Mouse (Mus musculus) erythroblast, embryonic 14.5 days (primary cell): ENCODE measurements around the gene Duxbl3.
"Not testable (repeated sequence)": the region's sequence is repeated elsewhere in the genome, so short reads cannot be mapped to it uniquely, and the experiment has no call there.

ENCODE experiments used
- GATA1 ChIP-seq: IDR thresholded peaks from 2 replicates; pipeline ENCODE4 v1.6.1; 2012; ENCODE audit warnings: low read length, inconsistent platforms, mixed read lengths
- TAL1 ChIP-seq: IDR thresholded peaks from 3 replicates; pipeline ENCODE4 v1.6.1; 2012; ENCODE audit warnings: low read length, inconsistent platforms, mixed read lengths

GRCm38 (mm10) chr14:26257756-26258617 is at the start of gene Duxbl3:
- TF ChIP-seq GATA1, TAL1: not testable (repeated sequence)
